Mouse (Mus musculus) lung, adult 18-20 months (tissue): ENCODE results near the gene Mylk4.
A peak's percentile ranks its signal among the peaks of the same experiment; 100 is the strongest.

Source experiments
- DNase-seq, 2 experiments: peaks; one replicate each; pipeline ENCODE4 v3.0.0; 2022; ENCODE audit warnings: mixed read lengths in 2 of 2

Gene Mylk4

DNA sequence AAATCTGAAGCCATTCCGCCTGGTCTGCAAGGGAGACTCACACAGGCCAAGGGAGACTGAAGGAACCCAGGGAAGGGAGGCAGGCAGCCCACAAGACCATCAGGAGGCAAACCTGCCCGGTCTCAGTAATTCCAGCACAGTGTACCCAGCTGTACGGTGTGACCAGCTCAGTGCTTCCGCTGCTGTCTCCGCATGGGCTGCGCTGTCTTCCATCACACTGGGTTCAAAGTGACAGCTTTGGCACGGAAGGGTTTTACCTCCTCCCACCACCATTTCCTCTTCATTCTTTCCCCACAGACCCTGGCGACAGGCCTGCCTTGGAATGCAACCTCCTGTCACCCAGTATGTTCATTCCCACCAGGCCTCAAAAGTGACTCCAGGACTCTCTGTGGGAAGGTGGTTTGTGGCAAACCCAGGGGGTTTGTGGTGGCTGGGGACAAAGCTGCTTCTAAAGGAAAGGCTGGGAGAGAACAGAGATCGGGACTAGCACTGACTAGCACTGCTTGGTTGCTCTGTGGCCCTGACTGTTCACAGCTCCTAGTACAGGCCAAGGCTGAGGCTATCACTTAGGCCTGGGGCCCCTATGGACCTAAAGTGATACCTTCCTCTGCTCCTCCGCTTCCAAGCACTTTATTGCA lies 77.0 kb downstream of the Mylk4 start:
- DNase-seq = no peak

DNA sequence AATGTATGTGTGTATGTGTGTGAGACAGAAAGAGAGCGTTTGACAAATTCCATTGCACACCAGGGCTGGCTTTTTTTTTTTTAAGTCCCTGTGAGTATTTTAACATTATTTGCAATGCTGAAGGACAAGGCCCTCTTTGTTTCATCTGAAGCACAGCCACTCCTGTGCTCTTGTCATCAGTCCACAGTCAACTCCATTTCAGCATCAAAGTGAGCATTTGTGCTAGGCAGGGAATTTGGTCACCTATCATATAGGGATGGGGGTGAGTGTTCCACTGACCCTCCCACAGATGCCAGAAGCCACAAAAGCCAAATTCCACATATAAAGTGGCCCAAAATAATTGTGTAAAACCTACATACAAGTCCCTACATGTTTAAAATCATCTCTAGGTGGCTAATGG lies 78.4 kb downstream of the Mylk4 start:
- no peak for DNase-seq

DNA sequence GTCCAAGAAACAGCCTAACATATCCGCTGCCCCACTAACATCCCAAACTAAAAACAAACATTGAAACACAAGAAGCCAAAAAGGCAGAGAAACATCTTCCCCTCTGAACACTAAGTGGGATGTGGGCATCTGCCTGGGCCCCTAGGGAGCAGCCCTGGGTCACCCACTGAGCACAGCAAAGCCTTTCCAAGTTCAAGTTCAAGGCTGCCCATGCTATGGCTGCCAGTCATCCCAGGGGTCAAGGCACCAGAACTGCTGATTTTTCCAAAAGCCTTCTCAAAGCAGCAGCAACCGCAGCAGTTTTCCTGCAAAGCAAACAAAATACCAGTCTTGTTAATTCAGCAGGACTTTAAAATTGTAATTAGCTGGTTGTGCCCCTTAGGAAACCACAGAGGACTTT lies 78.8 kb downstream of the Mylk4 start:
- DNase-seq = no peak

DNA sequence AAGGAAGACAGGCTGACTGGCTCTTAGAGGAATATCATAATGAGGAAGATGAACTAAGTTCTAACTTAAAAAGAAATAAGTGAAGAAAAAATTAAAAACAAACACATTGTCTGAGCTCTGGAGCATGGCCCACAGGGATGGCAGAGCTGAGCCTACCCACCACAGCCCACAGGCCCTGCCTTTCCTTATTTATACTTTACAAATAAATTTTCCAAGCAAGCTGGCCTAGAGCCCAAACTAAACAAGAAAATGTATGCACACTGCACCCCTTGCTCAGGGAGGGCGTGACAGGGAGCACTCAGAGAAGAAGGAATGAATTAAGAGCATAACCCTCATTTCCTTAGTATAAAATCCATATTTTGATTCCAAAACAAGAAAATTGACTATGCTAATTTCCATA lies 82.2 kb downstream of the Mylk4 start:
- DNase-seq = no peak

DNA sequence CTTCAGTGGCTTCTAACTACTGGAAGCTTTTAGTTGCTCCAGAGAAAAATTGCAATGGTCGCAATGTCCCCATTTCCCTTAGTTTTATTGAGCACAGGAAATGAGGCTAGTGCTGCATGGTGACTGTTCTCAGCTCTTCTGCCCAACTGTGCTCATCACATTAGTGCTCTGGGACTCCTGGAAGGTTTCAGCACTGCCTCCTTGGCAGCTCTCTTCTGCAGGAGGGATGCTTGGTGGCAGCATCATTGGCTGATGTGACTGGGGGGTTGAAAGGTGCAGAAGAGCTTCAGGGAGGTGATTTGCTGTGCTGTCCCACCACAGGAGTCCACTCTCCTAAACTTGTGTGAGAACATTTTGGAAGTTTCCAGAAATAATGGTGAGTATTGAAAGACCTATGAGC lies 84.4 kb downstream of the Mylk4 start:
- no peak for DNase-seq

DNA sequence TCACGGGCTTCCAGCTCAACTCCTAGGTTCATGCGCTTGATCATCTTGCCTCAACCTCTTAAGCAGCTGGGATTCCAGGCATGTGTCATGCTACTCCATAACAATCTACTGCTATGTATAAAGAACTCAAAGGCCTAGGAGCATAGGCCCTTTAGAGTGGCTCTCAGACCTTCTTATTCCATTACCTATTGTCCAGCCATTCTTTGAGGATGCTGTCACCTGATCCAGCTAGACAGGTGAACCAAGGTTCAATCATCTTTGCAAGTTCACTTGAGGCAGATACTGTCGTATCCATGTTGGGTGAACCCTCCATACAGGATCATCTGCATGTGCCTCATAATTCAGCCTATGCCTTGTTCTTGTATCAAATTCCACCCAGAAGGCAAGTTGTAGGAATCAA lies 84.8 kb downstream of the Mylk4 start:
- DNase-seq = no peak

DNA sequence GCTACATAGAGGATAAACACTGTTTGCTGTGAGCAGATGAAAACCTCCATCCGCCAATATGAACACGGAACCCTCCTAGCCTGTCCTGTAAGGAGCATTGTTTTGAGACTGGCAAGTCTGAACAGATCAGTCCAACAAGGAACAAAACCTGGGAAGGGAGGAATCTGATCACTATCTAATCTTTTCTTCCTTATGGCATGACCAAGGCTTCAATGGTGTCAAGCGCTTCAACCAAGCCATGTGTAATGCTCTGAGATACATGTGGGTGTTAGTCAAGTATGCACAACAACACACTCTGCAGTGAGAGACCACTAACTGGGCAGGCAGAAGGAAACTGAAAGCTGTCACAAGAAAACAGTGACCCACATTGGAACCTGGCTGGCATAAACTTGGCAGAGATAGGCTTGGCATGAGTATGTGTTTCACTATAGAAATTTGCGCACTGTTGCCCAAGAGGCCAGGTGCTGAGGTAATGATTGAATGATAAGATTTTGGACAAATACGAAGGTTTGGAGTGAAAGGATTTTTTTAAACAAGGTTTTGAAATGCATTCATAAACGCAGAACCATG lies 89.8 kb downstream of the Mylk4 start:
- DNase-seq = no peak

DNA sequence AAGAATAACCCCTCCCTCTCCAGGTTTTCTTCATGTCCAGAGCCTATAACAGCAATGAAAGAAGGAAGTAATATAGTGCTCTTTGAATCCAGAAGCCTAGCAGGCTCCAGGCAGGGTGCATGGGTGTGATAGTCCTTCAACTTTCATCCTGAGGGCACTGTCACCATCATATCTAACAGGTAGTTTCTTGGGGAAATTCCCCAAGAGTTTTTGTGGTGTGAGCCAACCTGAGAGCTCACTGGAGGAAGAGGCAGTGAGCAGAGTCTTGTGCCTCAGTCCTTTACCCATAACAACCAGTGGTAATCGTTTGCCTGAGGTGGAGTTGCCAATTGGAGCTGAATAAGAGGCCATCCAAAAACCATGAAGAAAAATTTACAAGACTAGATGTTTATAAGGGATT lies 91.2 kb downstream of the Mylk4 start:
- no peak for DNase-seq

DNA sequence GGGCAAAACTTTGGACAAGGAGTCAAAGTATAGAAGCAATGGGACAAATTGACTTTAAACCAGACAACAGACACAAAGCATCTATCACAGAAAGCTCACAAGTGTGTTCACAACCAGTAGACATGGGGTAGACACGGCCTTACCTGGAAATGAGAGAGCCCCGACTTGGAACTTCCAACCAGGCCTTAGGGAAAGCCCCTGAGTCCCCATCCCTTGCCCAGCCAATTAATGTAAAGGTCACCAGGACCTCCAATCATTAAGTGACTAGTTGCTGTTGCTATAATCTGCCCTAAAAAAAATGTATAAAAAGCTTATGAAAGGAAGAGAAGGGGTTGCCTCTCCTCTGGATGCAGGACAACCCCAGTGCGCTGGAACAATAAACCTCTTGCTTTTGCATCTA lies 93.5 kb downstream of the Mylk4 start:
- no peak for DNase-seq

DNA sequence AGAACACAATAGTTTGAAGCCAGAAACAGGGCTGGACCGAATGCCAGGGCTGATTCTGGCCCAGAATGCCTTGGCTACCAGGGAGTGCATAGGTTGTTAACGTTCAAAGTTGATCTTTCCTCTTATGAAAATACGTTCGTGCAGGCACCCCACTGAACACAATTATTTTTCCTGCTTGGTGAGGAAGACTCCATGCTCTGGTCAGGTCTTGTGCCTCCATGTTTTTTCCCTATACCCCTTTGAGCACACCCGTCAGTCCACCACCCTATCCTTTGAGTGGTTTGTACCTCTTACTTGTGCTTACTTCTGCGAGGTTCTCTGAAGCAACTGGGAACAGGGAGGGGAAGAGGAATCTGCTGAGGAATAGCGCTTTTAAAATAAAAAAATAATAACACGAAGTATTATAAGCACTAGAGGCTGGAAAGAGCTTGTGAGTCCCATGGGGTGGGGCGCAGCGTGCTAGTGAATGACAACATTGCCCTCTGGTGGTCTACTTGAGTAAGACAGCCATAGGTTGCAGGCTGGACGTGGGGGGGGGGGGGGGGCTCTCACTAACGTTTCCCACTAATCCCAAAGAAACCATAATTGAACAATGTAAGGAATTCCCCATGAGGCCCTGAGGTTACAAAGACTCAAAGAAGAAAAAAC lies 102.8 kb downstream of the Mylk4 start:
- DNase-seq = peak; percentile 34 to 53

DNA sequence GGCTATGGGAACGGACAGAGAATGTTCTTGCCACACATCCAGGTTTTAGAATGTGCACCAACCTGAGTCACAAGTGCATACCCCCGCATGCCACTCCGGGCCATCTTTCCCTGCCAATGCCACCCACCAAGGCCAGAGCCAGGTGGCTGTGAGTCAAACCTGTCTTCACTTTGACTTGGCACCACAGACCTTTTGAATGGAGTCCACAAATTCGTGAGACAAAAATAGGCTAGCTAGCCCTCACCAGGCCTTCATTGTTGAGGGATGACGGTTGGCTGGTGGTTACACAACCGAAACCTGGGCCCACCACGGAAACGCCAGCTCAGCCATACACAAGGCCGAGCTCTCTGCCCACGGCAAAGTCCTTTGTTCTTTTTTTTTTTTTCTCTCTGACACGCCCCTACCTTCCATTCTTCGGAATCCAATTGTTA lies 103.6 kb downstream of the Mylk4 start:
- no peak for DNase-seq

DNA sequence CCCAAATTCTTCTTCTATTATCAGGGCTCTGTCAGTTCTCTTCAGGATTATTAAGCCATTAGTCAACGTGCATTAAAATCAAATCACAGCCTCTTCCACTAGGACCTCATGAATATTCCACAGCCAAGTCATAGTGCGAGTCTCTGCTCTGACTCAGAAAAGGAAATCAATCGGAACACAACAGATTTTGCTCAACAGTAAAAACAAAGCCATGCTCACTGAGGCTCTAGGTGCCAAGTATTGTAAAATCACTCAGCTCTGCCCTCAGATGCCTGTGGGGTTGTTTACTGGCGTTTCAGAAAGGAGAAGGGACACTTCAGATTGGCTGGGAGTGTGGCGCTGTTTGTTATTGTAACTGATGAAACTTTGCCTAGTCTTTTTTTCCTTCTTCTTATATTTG lies 104.8 kb downstream of the Mylk4 start:
- no peak for DNase-seq

DNA sequence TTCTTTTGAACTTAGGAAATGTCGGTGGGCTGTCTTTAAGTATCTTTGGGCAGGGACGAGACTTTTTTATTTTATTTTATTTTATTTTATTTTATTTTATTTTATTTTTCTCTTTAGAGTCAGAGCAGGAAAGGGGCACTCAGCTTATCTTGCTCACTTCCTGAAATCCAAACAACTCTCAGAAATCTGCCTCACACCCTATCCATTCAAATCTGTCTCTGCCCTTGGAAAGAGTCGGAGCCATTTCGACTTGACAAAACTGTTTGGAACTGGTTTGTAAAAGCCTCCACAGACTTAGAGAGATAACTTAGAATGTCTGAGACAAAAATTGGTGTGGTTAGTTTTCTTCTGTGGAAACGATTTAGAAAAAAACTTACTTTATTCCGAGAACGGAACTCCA lies 113.0 kb downstream of the Mylk4 start:
- no peak for DNase-seq

DNA sequence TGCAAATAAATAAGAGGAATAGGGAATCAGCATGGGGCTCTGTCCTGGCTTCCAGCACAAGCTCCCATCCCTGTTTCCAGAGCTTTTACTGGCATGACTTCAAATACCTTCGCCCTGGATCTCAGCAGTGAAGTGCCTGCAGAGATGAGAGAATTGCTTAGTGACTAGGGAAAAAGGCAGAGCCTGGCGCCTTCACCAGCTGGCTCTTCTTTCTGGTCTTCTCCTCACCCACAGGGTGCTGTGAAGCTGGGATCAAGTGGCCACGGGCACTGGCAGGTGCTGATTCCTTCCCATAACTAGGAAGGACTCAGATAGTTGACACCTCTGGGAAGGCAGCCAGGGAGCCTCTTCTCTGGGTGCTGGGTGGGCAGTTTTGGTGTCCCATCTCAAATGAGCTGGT lies 115.5 kb downstream of the Mylk4 start:
- DNase-seq = no peak

DNA sequence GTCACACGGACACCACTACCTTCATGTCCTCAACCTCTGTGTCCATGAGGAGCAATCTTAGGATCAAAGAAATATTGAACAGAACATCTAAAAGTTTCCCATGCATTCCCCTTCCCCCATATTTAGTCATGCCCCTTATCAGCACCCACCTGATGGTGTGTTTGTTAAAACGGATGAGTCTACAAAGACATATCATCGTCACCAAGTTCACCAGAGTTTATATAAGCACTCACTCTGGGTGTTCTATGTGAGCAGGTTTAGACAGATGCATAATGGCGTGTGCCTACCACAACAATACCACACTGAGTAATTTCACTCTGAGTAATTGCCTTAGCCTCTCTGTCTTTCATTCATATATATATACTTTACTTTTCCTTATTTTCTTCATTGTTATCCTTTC lies 116.4 kb downstream of the Mylk4 start:
- no peak for DNase-seq

DNA sequence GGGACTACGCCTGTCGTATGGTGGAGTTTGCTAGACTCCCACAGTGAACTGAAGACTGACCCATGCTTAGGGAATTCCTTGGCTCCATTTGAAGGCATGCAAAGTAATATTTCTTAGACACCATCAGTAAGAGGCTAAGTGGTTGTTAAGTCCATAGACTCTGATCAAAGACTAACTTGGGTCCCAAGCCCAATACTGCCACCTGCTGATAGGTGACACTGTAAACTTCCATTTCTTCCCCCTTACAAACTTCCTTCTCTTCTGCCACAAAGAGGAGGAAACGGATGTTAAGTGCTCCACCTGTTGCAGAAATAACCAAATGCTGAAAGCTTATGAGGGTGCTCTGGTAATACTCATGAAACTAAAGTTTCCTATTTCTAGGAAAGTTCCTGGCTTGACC lies 121.7 kb downstream of the Mylk4 start:
- DNase-seq = peak in 1 of 2 experiments; percentile 10

DNA sequence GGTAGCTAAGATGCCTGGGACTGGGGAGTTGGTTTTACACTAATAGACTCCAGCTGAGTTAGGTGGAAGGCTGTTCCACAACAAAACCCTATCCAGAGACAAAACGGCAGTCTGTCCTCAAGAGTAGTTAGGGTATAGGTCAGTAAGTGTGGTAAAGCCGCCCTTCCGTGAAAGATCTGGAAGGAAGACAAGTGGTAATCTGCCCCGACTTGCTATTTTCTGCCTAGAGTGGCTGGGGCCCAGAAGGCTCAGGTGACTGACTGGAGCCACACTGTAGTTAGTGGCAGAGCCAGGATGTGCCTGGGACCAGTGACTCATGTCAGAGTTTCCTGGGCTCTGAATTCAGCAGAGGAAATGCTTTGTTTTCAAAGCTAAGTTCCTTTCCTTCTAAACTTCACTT lies 123.5 kb downstream of the Mylk4 start:
- DNase-seq = no peak

DNA sequence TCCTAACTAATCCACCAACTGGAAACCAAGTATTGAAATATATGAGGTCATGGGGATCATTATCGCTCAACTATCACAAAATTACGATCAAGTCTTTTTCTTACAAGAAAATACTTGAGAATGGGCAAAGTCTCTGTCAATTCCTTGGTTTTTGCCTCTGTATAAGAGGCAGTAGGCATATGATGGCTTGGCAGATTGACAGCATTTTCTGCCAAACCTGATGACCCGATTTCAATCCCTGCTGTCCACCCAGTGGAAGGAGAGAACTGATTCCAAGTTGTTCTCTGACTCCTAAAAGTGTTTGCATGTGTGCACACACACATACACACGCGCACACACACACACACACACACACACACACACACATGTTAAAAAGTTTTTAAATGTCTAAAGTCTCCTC lies 124.5 kb downstream of the Mylk4 start:
- DNase-seq = no peak

DNA sequence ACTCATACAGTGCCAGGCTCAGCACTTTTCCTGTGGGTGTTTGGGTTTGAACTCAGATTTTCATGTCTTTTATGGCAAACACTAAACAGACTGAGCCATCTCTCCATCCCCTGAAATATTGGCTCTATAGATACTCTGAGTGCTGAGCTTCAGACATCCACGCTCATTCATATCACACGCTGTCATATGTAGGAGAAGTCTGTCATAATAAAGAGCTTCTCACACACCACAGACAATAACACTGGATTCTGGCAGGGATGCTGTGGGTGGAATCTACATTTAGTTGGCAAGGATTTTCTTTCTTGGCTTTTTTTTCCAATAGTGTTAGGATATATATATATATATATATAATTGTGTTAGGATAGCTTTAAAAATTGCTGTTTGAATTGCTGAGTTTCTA lies 126.2 kb downstream of the Mylk4 start:
- DNase-seq = no peak
